Mouse (Mus musculus) natural killer cell, adult 2 months (primary cell): Measurements from ENCODE around the gene Haus5.

Experiments used
- DNase-seq, 2 experiments: peaks; one replicate each; pipeline ENCODE4 v3.0.0; 2022; ENCODE audit warnings: low spot score in 2 of 2

Haus5 gene

GRCm38 (mm10) chr7:30664529-30665200 lies at the start of gene Haus5:
Gene Haus5, minus strand, starts transcription at chr7:30664994.
- peak; percentile 90 to 93 for DNase-seq

GRCm38 (mm10) chr7:30711942-30712341 lies 47.1 kb upstream of the Haus5 start, which contains the start of gene Atp4a:
Gene Atp4a, plus strand, starts transcription at chr7:30712209.
- no peak for DNase-seq

GRCm38 (mm10) chr7:30707441-30707840 lies 42.6 kb upstream of the Haus5 start:
- DNase-seq, result no peak

GRCm38 (mm10) chr7:30706214-30706882 lies 41.6 kb upstream of the Haus5 start:
- DNase-seq, result no peak

GRCm38 (mm10) chr7:30698589-30698988 lies 33.8 kb upstream of the Haus5 start, which contains the start of gene 2200002J24Rik:
Gene 2200002J24Rik, plus strand, starts transcription at chr7:30698926.
- DNase-seq, result no peak

GRCm38 (mm10) chr7:30698101-30698500 lies 33.3 kb upstream of the Haus5 start:
- DNase-seq, result peak in 1 of 2 experiments; percentile 39

GRCm38 (mm10) chr7:30688325-30688724 lies 23.5 kb upstream of the Haus5 start:
- DNase-seq, result no peak

GRCm38 (mm10) chr7:30683425-30683824 lies 18.6 kb upstream of the Haus5 start:
- DNase-seq, result no peak

GRCm38 (mm10) chr7:30681897-30682296 lies 17.1 kb upstream of the Haus5 start:
- no peak for DNase-seq

GRCm38 (mm10) chr7:30678263-30678975 lies 13.6 kb upstream of the Haus5 start:
- no peak for DNase-seq

GRCm38 (mm10) chr7:30671480-30671879 lies 6.7 kb upstream of the Haus5 start, which contains the start of gene Pmis2:
Gene Pmis2, minus strand, starts transcription at chr7:30671605.
- DNase-seq, result no peak

GRCm38 (mm10) chr7:30669229-30669628 lies 4.4 kb upstream of the Haus5 start:
- peak in 1 of 2 experiments; percentile 21 for DNase-seq

GRCm38 (mm10) chr7:30665321-30665720 lies 527 bp upstream of the Haus5 start:
- no peak for DNase-seq

GRCm38 (mm10) chr7:30649591-30650540 lies 14.9 kb downstream of the Haus5 start, which contains the start of gene Rbm42:
Gene Rbm42, minus strand, starts transcription at chr7:30650317.
- DNase-seq, result peak; percentile 98

- no peak for DNase-seq
Measured at GRCm38 (mm10) chr7:30639083-30639482, 25.7 kb downstream of the Haus5 start.

GRCm38 (mm10) chr7:30636395-30636794 lies 28.4 kb downstream of the Haus5 start:
- DNase-seq, result no peak

GRCm38 (mm10) chr7:30635752-30636151 lies 29.0 kb downstream of the Haus5 start, which contains the start of gene Etv2:
Gene Etv2, minus strand, starts transcription at chr7:30635852.
- DNase-seq, result no peak

- DNase-seq, result peak; percentile 40 to 69
Measured at GRCm38 (mm10) chr7:30634621-30635020, 30.2 kb downstream of the Haus5 start.

- no peak for DNase-seq
Measured at GRCm38 (mm10) chr7:30633762-30634412, 30.9 kb downstream of the Haus5 start.

GRCm38 (mm10) chr7:30629013-30629412 lies 35.8 kb downstream of the Haus5 start:
- DNase-seq, result no peak

GRCm38 (mm10) chr7:30626647-30627046 lies 38.1 kb downstream of the Haus5 start:
- no peak for DNase-seq
